Mouse (Mus musculus) adrenal gland, adult 18-20 months (tissue): ENCODE results near the gene Ero1lb. TPM values are rescaled to one million over a fixed set of nuclear protein-coding genes. Genes with fewer than 3 reads are reported as not detected.
"Not testable (repeated sequence)": the region's sequence is repeated elsewhere in the genome, so short reads cannot be mapped to it uniquely, and the experiment has no call there.

Source experiments
- DNase-seq, 2 experiments: peaks; one replicate each; pipeline ENCODE4 v3.0.0; 2021 to 2022; ENCODE audit warnings: low spot score in 2 of 2
- total RNA-seq, 2 experiments: library from RNA; stranded (reverse); gene quantifications; 1 replicate in 1 of 2; 2 replicates in 1 of 2; pipeline ENCODE4 v1.2.3; 2021

Ero1lb gene
- total RNA-seq, 2 experiments from 2014 or later: 14.3 to 17.4 TPM

DNA sequence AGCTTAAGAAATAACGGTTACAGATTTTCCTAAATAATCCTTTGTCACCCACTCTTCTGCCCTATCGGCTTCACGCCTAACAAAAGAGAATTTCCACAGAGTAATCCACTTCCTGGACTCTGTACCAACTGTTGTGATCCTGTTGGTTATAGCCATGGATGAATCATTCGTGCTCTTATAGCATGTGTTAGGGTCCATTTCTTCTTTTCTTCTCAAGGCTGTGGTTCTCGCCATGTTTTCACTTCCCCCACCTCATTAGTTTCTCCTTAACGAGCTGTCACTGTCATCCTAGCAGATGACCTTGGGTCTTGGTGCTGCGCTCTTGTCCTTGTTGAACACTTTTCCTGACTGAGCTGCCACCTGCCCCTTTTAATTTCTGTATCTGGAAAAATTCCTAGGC is 4.1 kb downstream of the Ero1lb start:
- no peak for DNase-seq

GRCm38 (mm10) chr13:12574979-12575536 is 9.4 kb downstream of the Ero1lb start:
- peak; percentile 13 to 20 for DNase-seq

- no peak for DNase-seq
Measured at GRCm38 (mm10) chr13:12578145-12578544, 12.5 kb downstream of the Ero1lb start.

DNA sequence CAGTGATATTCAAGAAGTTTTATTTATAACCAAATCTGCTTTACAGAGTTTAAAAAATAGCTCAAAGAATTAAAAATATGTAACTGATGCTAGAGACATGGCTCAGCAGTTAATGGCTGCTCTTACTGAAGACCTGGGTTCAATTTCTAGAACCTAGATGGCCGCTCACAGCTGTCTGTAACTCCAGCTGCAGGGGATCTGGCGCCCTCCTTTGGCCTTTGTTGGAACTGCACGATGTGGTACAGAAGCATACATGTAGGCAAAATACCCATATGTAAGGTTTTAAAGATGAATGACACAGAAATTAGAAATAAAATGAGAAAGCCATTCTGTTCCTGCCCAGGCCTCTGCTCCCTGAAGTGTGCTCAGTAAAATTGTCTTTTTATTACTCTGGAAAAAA is 23.3 kb downstream of the Ero1lb start:
- DNase-seq: peak; percentile 69 to 73

DNA sequence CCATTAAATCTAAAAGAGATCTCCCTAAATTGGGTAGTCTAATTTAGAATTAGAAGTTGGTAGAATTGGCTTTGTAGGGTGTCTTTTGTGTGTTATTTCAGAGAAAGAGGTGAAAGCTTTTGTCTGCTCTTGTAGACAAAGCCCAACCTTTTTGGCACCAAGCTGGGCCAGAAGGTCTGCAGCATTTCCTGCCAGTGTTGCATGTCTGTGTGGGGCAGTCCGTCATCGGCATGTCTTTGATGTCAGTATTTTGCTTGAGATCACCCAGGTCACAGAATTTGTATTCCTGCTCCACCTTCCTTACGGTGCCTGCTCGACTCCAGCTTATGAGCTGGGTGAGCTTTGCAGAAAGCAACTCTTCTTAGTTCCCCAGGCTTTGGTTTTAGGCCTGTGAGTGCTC is 31.4 kb downstream of the Ero1lb start:
- not testable (repeated sequence) for DNase-seq

DNA sequence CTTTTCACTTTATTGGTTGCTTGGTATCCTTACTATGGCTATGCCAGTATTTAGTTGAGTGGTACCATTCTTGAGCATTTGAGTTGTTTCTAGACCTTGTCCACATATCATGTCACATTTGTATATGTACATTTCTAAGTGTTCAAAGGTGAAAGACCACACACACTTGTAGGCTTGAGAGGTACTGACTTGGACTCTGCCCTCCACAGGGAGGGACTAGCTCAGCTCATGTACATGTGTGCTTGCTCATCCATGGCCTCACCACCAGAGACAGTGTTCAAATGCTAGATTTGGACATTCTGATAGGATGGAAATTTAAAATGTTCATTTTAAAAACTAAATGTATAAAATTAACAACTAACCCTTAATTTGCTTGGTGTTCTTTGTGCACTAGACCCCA is 44.5 kb downstream of the Ero1lb start:
- DNase-seq: not testable (repeated sequence)

GRCm38 (mm10) chr13:12614026-12614425 is 48.4 kb downstream of the Ero1lb start:
- DNase-seq: not testable (repeated sequence)

GRCm38 (mm10) chr13:12614591-12614990 is 48.9 kb downstream of the Ero1lb start:
- DNase-seq: not testable (repeated sequence)

DNA sequence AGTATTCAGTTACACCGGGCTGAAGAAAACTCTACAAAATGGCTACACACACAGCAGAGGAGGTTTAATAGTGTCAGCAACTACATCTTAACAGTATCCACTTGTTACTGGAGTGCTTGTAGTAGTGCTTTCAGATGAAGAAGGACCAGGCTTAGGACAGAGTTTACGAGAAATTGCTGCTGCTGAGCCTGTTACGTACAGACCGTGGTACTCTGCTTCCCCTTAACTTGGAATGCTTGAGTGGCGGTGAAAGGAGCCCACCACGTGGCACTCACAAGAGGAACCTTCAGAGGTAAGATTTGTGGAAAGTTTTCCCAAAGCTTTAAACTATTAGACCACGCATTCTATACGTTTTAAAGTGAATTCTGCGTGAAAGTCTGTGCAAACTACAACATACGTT is 49.3 kb downstream of the Ero1lb start:
- DNase-seq: not testable (repeated sequence)

GRCm38 (mm10) chr13:12616489-12616888 is 50.8 kb downstream of the Ero1lb start:
- peak in 1 of 2 experiments; percentile 3 for DNase-seq

- DNase-seq: not testable (repeated sequence)
Measured at GRCm38 (mm10) chr13:12619808-12620207, 54.1 kb downstream of the Ero1lb start.

DNA sequence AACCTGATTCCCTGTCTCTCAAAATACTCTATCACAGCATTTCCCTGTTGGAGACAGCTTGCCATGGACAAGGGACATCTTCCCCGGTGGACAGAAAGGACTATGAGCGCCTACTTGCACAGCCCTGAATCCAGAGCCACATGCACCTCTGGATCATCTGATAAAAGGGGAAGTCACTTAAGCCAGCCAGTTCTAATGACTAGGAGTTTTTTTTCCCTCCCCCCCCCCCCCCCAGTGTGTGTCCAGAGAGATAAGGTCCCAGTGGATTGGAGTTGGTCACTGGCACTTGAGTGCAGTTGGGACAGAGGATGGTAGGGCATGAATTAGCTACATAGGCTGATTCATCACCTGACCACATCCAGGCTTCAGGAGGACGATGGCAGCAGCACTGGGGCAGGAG is 60.4 kb downstream of the Ero1lb start:
- not testable (repeated sequence) for DNase-seq

DNA sequence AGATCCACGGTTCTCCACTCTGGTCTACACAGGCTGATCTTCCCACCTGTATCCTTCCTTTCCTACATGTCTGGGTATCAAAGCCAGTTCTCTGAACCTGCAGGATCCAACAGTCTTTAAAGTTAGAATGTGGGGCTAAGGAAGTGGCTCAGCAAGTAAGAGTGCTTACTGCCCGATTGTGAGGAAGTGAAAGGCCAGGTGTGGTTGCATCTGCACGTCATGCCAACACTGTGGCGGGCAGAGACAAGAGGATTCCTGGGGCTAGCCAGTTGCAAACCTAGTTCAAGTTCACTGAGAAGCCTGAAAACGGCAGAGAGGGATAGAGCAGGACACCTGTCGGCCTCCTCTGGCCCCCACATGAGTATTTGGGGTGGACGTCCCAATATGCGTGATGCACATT is 62.1 kb downstream of the Ero1lb start:
- DNase-seq: not testable (repeated sequence)

DNA sequence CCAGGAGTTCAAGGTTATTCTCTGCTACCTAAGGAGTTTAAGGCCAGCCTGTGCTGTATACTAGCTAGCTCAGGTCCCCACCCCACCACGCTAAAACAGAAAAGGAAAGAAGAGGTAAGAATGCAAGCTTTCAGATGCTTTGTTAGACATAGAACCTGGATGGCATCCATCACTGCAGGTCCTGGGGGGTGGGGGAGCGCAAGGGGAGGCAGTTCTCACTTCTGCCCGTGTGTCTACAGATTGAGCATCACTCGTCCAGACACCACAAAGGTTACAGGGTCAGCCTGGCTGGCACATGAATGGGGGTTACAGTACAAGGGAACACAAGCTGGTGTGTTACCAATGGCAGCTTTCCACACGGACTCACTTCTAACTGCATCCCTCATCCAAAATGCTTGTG is 62.5 kb downstream of the Ero1lb start:
- not testable (repeated sequence) for DNase-seq

DNA sequence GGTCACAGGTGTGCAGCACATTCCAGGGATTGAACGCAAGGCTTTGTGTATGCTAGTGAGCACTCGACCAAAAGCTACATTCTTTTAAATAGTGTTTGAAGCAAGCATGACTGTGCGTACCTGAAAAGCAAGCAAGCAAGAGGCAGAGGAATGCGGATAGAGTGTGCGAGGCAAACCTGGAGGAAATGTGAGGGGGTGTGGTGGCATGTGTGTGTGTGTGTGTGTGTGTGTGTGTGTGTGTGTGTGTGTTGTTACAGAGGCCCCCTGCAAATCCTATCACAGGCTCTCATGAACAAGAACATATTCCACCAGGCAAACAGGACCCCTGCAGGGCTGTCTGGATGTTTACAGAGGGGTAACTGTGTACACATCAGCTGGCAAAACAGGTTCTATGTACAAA is 64.6 kb downstream of the Ero1lb start:
- not testable (repeated sequence) for DNase-seq

DNA sequence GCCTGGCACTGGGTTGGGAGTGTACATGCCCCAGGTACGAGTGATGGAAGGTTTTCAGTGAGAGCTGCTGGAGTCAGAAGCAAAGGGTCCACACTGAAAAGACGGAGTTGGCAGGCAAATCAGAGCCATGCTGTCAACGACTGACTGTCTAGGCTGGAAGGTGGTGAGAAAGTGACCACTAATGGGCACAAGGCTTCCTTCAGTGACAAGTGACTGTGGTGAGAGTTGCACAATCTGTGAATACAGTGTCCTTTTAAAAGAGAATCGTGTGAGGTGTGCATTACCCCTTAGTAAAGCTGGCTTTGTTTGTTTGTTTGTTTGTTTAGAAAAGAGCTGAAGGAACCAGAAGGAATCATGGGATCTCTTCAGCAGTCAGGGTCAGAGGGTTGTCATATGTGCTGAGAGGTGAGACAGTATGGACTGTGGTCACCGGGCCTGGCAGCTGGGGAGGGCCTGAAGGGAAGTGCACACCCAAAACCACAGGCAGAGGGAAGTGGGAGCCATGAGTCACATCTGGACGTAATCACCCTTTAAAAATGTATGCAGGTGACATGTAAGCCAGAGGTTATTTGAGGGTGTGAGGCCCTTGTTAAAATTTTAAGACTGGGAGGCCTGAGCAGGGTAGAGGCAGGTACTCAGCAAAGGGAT is 69.4 kb downstream of the Ero1lb start:
- DNase-seq: not testable (repeated sequence)

DNA sequence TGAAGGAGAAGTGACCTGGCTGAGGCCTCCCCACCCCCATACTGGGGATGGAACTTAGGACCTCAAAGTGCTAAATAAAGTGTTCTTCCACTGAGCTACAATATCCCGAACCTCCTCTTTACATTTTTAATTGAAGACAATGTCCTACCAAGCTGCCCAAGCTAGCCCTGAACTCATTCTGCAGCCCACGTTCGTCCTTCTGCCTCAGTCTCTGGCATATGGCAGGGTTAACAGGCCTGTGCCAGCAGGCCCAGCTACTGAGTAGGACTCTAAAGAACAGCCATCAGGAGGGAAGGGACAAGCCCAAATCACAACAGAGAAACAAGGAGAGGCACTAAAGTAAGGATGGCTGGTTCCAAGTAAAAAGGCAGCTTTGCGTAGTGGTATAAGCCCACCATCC is 77.1 kb downstream of the Ero1lb start:
- DNase-seq: not testable (repeated sequence)

GRCm38 (mm10) chr13:12646676-12647075 is 81.0 kb downstream of the Ero1lb start:
- DNase-seq: not testable (repeated sequence)

DNA sequence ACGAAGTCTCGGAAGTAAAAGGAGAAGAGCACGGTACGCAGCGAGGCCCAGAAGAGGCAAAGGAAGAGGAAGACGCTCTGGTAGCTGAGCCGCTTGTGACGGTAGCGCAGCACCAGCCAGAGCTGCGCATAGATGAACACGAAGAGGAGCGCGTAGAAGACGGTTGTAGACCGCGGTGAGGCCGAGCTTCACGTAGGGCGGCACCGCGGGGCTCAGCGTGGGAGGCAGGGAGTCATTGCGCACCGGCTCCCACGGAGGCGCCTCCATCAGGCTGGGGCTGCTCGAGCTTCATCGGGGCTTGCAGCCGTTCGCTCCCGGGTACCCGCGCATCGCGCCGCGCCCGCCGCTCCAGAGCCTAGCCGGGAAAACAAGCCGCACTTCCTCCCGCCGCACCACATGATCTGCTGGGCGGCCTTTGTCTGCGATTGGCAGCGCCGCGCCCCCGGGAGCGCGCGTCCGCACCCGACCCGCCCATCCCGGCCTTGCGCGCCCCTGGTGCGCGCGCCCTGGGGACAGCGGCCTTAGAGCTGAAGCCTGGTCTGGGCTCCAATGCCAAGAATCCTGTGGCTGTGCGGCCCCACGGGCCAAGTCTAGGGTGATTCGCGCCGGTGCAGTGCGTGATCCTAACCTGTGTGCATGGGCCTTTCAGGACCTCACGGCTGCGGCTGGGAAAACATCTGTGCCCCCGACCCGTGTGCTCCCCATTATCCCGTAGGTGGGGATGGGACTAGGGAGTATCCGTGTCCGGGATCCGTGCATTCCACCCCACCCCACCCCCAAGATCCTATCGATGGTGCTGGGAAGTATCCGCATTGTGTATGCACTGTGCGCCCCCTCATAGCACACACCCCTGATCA is 84.6 kb downstream of the Ero1lb start:
- DNase-seq: peak; percentile 62 to 64

DNA sequence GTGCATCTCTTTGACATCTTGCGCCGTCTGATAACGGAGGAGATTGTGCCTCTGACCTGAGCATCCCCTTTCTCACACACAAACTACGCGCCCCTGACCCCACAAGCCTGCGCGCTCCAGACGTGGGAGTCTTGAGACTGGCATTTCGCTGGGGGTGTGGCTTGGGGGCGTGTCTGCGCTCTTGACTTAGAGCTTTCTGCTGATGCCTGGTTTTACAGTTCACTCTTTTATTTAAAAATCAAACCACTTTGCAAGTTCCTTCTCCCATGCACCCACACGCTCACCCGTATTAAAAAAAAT is 85.2 kb downstream of the Ero1lb start:
- DNase-seq: peak; percentile 48 to 55
